Mouse (Mus musculus): ENCODE measurements around the gene Ankra2.
A peak's percentile ranks its signal among the peaks of the same experiment; 100 is the strongest.

Ankra2 gene

DNA sequence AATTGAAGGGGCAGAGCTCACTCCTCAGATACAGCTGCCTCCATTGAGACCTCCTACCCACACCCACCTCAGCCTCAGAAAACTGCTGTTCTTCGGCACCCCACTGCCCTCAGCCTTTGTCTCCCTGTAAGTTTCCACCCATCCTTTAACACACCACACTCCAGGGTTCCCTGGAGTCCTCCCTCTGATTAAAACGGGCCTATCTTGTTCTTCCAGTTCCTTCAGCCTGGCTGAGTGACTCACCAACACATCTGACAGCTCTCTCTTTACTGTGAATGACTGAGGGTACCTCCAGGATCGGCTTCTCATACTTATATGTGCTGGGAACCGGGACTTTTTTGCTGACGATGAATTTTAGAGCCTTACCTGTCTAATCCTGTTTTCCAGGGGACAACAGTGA, 33.2 kb downstream of the Ankra2 start:
- no peak for DNase-seq (ENCODE audit: low read depth)

DNA sequence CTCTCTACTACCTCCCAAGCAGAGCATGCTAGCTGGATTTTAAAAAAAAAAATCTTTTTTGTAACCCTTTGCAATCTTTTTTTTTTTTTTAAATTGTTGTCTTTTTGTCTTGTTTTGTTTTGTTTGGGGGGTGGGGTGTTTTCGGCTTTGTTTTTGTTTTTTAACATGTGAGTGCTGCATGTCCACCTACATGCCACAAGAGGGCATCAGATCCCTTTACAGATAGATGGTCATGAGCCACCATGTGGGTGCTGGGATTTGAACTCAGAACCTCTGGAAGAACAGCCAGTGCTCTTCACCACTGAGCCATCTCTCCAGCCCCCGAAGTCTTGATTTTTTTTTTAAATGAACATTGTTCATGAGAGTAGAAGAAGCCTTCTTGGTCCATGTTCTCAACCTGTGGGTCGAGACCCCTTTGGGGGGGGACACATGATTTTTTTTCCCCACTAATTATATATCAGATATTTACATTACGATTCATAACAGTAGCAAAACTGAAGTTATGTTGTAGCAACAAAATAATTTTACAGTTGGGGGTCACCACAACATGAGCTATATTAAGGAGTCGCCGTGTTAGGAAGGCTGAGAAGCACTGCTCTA, 35.1 kb downstream of the Ankra2 start:
- DNase-seq (ENCODE audit: low read depth) = peak; percentile 43

GRCm38 (mm10) chr13:98298833-98299758, 36.2 kb downstream of the Ankra2 start:
- DNase-seq (ENCODE audit: low read depth) = peak; percentile 86

GRCm38 (mm10) chr13:98305257-98305656, 42.4 kb downstream of the Ankra2 start:
- DNase-seq (ENCODE audit: low read depth) = no peak

- DNase-seq (ENCODE audit: low read depth) = no peak
Measured at GRCm38 (mm10) chr13:98306393-98306792, 43.5 kb downstream of the Ankra2 start.

- no peak for DNase-seq (ENCODE audit: low read depth)
Measured at GRCm38 (mm10) chr13:98306852-98307475, 44.1 kb downstream of the Ankra2 start.

- peak; percentile 51 for DNase-seq (ENCODE audit: low read depth)
Measured at GRCm38 (mm10) chr13:98308004-98308403, 45.1 kb downstream of the Ankra2 start.

DNA sequence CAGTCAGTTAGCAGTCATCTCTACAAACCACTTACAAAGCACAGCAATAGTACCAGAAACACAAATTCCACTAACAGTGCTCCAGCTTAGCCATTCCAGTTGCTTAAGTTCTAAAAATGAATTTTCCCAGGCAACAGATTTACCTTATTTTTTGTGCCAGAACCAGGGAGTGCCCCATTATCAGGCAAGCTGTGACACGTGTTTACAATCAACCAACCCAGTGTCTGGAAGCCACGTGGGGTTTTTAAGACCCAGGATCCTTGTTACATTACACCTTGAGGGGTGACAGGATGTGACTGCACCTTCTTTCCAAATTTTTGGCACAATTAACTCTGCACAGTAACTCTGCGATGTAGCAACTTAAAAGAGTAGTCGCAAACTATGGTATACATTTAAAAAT, 45.9 kb downstream of the Ankra2 start:
- DNase-seq (ENCODE audit: low read depth) = no peak

DNA sequence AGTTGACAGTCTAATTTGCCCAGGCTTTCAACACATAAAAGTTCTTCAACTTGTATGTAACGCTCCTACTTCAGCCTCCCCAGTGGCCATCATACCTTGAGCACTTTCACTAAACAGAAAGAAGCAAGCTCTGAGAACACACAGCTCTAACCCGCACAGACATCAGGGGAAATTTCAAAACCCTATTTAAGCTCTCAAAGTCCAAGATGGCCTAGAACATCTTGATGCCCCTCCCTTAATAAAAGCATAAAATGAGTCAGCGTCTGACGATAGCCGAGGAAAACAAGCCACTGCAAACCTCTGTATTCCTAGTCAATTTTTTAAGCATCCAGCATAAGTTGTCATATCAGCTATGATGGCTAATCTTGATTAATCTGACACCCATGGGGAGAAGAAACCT, 48.7 kb downstream of the Ankra2 start:
- no peak for DNase-seq (ENCODE audit: low read depth)

DNA sequence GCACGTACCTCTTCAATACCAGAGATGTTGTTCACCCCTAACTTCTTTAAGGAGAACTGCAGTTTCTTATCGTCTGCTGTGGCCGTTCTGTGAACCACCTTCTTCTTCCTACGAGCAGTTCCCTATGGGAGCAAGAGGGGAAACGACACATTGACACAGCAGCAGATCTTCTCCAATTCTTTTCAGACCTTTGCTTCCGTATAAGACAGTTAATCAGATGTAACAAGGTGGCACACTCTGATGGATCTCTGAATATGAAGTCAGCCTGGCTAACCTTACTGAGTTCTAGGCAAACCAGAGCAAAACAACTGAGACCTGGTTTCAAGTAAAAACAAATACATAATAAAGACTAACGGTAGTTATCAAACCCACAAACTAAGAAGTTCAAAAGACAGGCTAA, 50.8 kb downstream of the Ankra2 start:
- DNase-seq (ENCODE audit: low read depth) = no peak

DNA sequence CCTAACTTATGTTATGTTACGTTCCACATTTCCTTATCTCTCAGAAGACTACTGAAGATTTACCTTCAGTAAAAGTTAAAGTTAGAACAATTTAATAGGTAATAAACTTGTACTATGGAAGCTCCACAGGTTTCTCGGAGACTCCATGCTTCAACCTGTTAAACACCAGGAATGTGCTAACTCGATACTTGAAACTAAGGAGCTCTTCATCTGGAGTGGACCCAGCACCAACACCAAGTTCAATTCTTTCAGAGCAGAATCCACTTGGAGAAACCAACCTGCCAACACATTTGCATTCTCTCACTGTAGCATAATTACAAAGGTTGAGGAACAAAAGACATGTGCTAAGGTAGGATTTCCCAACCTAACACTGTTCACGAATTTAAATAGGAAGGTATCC, 52.2 kb downstream of the Ankra2 start:
- DNase-seq (ENCODE audit: low read depth) = no peak

GRCm38 (mm10) chr13:98316140-98316479, 53.2 kb downstream of the Ankra2 start:
- no peak for DNase-seq (ENCODE audit: low read depth)

DNA sequence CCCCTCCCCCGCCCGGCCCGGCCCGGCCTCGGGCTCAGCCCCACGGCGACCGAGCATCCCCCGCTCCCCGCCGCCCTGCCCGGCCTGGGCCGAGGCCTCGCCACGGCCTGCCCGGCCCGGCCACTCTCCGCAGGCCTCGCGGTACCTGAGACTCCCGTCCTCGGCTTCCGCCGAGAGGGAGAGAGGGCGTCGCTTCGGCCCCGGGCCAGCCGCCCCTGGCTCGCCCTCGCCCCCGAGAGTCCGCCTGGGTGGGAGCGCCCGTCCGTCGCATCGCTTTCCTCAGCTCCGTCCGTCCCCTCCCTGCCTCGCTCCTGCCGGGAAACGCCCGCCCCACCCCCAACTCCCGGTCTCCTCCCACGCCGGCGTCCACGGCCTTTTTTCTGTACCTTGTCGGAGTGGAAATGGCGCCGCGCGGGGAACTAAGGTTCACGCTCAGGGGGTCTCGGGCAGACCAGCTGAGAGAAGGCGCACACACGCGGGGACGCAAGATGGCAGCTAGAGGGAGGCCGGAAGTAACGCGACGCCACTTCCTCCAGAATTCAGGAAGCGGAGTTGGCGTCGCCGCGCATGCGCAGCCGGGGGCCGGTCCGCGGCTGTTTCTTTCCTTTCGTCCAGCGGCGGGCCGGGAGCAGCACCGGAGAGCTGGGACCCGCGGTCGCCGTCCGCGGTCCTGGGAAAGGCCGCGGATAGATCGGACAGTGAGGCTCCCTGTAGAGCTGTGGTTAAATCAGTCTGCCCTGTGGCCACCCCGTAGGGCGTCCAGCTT, 53.8 kb downstream of the Ankra2 start, which contains the start of gene Btf3:
Gene Btf3 (minus strand): TSS at position 527 of the 766 bp plus-strand sequence.
- DNase-seq (ENCODE audit: low read depth) = peak; percentile 95

GRCm38 (mm10) chr13:98317246-98317677, 54.4 kb downstream of the Ankra2 start:
- no peak for DNase-seq (ENCODE audit: low read depth)

DNA sequence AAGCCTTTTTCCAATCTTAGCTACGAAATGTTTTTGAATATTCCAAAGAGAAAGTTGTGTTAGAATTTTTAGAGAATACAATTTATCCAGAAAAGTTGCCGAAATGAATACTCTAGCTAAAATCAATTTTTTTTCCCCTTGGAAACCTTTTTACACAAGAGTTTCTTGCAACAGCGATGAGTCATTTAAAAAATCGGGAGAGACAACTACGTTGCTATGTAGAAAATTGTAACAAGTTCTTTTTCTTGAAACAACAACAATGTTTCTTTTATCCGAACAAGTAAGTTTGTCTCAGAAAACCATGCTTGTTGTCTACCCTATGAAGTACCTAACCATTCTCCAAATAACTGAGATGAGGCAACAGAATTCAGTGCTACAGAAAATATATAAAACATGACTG, 55.0 kb downstream of the Ankra2 start:
- no peak for DNase-seq (ENCODE audit: low read depth)

All from 416B (cell line).